Mouse (Mus musculus) heart, postnatal 0 days (tissue): Measurements from ENCODE around the gene Esm1.

Experiments used
- CTCF ChIP-seq: IDR thresholded peaks from 2 replicates; pipeline ENCODE4 v1.5.1; 2016; ENCODE audit warnings: antibody characterized with exemption, control low read depth, low read depth
- EP300 ChIP-seq: IDR thresholded peaks from 2 replicates; pipeline ENCODE4 v1.6.1; 2016; ENCODE audit warnings: antibody characterized with exemption, low read depth

DNA sequence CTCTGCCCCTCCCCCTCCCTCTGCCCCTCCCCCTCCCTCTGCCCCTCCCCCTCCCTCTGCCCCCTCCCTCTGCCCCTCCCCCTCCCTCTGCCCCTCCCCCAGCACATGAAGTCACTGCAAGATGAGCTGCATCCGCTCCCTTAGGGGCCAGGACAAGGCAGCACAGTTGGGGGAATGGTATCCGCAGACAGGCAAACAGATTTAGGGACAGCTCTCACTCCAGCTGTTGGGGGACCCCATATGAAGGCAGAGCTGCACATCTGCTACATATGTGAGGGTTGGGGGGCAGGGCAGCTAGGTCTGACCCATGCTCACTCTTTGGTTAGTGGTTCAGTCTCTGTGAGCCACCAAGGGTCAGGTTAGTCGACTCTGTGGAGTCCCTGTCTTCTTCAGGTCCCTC lies 10.1 kb upstream of the Esm1 start:
- TF ChIP-seq CTCF (no peak), EP300 (no peak)
